Mouse (Mus musculus) gastrocnemius, adult 8-10 months (tissue): ENCODE results near the gene Cyth2. TPM values are rescaled to one million over a fixed set of nuclear protein-coding genes. Genes with fewer than 3 reads are reported as not detected.

Source experiments
- DNase-seq, 2 experiments: peaks; one replicate each; pipeline ENCODE4 v3.0.0; 2022; ENCODE audit warnings: low spot score in 2 of 2
- total RNA-seq, 4 experiments: library from RNA; stranded (reverse); gene quantifications; 2 replicates each; pipeline ENCODE4 v1.2.4; 2022

The Cyth2 gene
- 10 to 100 TPM; 25.2 to 34.3 (median 30.8) TPM for total RNA-seq

GRCm38 (mm10) chr7:45813787-45814779 is at the start of gene Cyth2:
Cyth2 (minus strand) TSS chr7:45814581.
- DNase-seq: peak; percentile 99

DNA sequence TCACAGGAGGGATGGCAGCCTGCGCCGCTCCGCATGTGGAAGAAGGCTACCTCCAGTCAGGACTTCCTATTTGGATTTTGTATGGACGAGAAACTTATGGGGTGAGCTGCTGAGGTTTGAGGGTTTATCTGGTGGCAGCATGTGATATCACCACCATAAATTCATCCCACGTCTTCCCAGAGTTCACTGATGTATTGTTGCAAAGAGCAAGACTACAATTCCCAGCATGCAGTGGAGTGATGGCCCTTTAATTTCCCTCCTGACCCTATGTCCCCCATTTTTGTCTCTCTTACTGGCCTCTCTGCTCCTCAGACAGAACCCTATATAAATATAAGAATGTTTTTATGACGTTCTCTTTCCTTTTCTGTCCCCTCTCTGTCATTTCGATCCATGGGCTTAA is 48.4 kb upstream of the Cyth2 start:
- no peak for DNase-seq

GRCm38 (mm10) chr7:45859008-45859407 is 44.6 kb upstream of the Cyth2 start:
- DNase-seq: no peak

GRCm38 (mm10) chr7:45856950-45857901 is 42.8 kb upstream of the Cyth2 start:
- no peak for DNase-seq

DNA sequence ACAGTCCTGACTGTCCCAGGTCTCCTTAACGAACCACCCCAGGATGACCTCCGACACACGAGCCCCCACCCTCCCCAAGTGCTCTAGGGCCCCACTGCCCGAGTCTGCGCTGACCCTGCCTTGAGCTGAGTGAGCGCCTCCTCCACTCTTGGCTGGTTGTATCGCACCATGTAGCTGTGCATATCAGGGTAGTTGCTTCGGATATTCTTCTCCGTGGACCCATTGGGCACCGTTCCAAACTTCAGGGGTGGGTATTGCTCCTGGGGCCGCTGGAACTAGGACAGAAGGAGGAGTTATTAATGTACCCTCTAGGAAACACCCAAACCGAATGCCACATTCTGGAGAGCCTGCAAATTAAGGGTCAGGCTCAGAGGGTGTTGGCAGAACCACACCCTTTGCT is 38.7 kb upstream of the Cyth2 start:
- DNase-seq: no peak

GRCm38 (mm10) chr7:45850661-45851060 is 36.3 kb upstream of the Cyth2 start:
- no peak for DNase-seq

DNA sequence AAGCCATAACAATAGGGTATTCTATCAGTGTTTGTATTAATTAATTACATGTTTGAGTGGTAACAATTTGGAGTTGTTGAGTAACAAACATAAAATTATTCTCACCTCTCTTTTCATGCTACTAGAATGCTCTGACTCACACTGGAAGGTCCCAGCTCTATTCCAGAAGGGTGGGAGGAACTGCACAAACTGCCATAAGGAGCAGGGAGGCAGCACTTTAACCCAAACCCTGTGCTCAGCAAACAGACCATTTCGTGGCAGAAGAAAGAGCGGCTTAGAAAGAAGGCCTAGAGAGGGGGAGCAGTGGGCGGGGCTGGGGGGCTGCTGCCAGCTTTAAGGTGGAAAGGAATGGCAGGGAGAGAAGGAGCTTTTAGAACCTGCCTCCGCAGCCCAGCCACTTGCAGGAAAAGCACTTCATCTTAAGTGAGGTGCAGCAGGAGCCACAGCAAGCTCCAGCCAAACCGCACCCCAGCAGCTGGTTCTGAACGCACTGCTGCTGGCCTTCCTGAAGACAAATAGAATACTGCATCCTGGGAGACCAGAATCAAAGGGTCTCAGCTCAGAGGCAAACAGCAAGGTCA is 34.2 kb upstream of the Cyth2 start:
- no peak for DNase-seq

DNA sequence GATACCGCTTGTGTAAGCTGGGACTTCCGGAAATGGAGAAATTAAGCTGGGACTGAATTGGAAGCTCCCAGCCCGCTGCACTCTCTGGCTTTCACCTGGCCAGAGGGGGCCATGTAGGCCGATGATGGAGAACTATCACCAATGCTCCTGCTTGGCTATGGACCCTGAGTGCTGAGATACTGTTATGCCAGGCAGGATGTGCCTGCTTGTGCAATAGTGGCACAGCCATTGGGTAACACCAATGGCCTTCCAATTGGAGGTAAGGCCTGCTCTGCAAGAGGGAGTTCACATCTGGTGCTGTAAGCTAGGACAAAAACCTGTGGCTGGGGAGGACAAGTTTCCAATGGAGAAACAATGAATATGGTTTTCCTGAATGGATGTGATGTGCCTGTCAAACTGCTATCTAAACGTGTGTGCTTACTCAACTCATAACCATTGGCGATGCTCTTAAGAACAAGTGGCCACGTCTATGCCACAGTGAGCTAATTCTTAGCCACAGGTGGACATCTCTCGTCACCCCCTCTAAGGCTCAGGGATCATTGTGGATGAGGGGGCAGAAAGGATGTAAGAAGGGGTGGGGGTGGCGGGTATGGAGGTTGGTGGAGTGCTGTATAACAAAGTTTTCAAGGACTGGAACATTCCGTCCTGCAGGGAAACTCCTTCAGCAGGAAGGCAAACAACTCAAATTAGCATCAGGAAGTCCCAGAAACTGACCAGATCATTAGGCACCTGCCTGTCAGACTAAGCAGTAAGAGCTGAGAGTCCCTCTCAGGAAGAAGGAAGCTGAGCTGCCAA is 28.8 kb upstream of the Cyth2 start:
- DNase-seq: no peak

- no peak for DNase-seq
Measured at GRCm38 (mm10) chr7:45833924-45834323, 19.5 kb upstream of the Cyth2 start.

- DNase-seq: no peak
Measured at GRCm38 (mm10) chr7:45833148-45833790, 18.9 kb upstream of the Cyth2 start.

- no peak for DNase-seq
Measured at GRCm38 (mm10) chr7:45832428-45832827, 18.0 kb upstream of the Cyth2 start.

DNA sequence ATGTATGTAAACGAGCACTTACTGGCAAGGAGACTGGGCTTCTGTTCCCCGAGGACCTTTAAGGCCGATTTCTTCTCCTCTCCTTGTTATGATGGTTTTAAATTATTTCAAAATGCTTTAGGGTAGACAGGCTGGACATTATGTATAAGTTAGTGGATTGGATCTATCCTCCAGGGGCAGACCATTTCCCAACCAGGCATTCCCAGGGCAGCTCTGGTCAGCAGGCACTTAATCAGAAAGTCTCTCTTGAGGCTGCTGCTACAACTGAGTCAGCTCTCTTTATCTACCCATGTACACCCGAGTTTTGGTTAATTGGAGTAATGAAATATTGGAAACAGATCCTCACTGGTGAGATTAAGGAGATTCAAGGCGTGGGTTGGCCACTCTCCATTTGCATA is 16.7 kb upstream of the Cyth2 start:
- DNase-seq: no peak

- peak; percentile 71 to 72 for DNase-seq
Measured at GRCm38 (mm10) chr7:45830427-45831127, 16.2 kb upstream of the Cyth2 start, which contains the start of gene Grwd1. Grwd1 (minus strand) TSS chr7:45830944.

GRCm38 (mm10) chr7:45826631-45827030 is 12.2 kb upstream of the Cyth2 start:
- DNase-seq: no peak

DNA sequence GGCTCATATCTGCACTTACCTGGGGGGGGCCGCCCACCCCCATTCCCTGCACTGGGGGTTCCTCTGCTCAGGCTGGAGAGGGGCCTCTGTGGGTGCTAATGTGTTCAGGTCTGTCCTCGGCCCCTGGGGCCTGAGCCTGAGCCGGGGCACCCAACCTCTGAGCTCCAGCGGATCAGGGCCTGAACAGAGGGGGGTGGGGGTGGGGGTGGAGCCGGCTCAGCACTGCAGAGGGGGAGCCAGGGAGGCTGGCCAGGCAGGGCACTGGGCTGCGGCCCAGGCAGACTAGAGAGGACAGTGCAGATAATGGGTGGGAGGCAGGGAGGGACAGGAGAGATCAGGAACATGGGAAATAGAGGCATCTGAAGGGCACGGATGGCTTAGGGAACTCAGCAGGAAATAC is 10.2 kb upstream of the Cyth2 start, which contains the start of gene Kcnj14:
Kcnj14 (minus strand) TSS at position 185 of the 400 bp plus-strand sequence.
- no peak for DNase-seq

DNA sequence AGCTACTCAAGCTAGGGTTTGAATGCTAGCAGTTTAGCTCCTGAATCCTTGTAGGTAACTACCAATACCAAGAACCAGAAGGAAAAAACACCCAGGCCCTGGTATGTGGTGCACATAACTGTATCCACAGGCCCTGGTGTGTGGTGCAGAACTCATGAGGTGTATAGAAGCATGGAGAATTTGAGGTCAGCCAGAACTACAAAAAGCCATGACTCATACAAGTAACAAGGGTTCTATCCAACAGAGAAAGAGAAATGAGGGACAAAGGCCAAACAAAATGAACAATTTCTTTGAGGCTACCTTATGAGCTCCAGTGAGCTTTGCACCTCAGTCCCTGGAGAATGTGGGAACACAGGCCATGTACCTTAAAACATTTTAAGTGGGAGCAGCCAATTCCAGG is 6.5 kb upstream of the Cyth2 start:
- DNase-seq: no peak

DNA sequence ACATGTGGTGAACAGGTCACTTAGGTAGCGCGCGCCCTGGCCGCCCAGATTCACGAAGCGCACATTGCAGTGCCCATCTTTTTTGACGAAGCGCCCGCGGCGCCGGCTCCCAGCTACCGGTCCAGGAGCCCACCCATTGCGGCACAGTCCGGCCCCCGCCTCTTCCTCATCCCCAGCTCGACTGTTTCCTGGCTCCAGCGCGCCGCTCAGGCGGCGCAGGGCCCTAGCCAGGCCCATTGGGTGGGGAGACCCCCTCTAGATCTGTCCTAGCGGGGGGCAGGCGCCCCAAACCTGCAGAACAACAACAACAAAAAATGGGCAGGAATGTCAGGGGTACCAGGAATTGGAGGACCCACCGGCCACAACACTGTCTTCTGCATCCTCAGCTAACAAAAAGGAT is 5.5 kb upstream of the Cyth2 start:
- DNase-seq: no peak

GRCm38 (mm10) chr7:45815984-45816351 is 1.6 kb upstream of the Cyth2 start:
- no peak for DNase-seq

DNA sequence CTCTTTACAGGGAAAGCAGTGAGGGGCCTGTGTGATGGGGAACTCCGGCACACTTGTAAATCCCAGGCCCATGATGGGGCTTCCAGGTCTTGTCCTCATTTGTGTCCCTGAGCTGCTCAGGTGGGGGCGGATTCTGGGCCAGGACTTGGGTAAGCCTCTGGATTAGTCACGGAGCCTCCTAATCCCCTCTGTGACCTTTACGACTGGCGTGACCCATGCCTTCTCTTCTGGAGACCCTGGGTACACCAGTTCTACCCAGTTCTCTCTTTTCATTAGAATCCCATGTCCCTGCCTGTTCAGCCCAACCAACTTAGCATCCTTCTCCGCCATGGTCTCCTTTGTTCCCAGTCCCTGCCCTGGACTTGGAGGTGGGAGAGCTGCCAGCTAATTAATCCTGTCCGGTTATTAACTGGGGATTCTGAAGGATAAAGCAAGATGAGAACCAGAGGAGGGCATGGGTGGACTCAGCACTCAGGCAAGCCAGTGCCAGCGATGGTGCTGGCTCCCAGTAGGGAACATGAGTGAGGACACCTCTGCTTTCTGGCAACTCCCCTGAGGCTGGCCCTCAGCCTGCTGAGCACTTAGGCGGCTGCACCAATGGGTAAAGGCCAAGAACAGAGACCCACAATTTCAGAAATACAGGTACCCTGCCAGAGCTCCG is 1.1 kb upstream of the Cyth2 start:
- no peak for DNase-seq
